Mouse (Mus musculus): ENCODE data around the gene Ccl12.

Gene Ccl12

DNA sequence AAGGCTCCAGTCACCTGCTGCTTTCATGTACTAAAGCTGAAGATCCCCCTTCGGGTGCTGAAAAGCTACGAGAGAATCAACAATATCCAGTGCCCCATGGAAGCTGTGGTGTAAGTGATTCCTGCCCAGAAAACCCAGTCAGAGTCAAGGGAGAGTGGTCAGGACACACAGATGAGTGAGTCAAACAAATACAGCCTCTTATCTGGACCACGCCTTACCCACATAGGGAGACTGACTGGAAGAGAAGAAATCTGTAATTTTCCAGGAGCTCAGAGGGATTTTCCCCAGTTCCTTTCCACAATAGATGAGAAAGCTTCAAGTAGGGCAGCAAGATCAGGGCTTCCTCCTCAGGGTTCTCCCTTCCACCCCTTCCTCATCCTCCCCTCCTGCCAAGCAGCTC, 14.4 kb downstream of the Ccl12 start:
- CTCF ChIA-PET, result interaction anchor here in 1 of 4 experiments (0.6 kb wide), 1 partner anchor 585 kb away, joined by 4 read pairs; no protein-coding TSS in a partner anchor
- POLR2A ChIA-PET, result interaction anchor here in 1 of 4 experiments (0.7 kb wide), 1 partner anchor 117 kb away, joined by 3 read pairs; no protein-coding TSS in a partner anchor

DNA sequence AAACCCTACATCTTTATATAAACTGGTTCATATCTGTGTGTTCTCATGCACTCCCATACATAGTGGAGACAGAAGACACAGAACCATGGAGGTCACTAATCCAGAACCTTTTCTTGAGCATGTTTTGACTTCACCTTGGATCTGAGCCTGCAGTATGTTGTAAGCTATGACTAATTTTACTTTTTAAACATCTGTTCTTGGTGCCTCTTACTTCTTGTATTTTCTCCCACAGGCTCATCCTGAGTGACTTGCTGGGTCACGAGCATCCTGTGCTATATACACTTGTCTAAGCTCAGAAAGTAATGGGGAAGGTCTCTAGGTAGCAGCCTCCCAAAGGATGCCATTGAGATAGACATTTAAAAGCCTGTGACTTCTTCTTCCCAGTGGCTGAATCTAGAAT, 31.3 kb downstream of the Ccl12 start:
- ChIA-PET CTCF (interaction anchor here in 1 of 4 experiments (0.6 kb wide), 1 partner anchor 674 kb away, joined by 3 read pairs; no protein-coding TSS in a partner anchor), POLR2A (no interaction called here)

DNA sequence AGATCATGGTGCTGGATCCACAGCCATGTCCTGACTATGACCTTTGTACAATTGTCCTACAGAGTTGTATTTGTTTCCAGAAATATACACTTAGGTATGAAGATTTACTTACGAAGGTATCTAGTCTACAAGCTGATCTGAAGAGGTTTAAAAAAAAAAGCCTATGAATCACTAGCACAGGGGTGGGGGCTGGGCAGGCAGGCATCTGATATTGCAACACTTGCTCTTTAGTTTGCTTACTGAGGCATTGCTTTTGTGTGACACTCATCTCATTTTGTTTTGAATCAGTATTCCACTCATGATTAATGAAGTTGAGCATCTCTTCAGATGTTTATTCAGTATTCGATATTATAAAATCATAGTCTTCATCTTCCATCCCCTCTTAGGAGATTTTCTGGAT, 34.6 kb downstream of the Ccl12 start:
- CTCF ChIA-PET, result no interaction called here
- POLR2A ChIA-PET, result no interaction called here

DNA sequence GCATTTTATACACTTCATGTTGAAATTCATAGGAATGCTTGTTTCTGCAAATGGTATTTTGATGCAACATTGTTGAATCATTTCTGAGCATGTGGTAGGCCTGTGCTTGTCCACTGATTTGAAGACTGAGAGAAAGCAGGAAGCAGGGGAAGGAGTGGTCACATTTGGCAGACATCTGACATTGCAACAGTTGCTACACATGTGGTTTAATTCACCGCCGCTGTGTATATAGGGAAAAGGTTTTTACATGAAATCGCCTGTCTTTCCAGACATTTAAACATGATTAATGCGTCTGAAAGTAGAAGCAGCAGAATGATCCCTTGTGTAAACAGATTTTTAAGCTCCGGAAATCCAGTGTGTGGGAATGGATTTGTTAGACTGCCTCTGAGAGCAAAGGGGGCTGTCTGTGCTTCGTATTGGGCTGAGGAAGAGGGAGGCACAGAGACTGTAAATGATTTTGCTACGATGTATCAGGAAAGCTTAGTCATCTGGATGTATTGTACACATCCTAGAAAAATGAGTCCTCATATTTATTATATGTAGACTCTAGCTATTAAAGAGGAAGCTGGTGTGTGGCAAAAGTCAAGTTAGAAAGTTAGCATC, 37.9 kb downstream of the Ccl12 start:
- POLR2A ChIA-PET, result interaction anchor here in 1 of 4 experiments (0.6 kb wide), 1 partner anchor 511 kb away, joined by 6 read pairs; no protein-coding TSS in a partner anchor
- CTCF ChIA-PET, result interaction anchor here in 3 of 4 experiments (0.6 kb wide), 3 partner anchors 23 to 474 kb away, joined by 3 to 5 read pairs (median 4); partner anchors contain the start of gene Ccl7 (in 1 of the 3)

All from embryonic stem cell, embryonic (primary cell).